Mouse (Mus musculus): ENCODE measurements around the gene Npnt. TPM values are rescaled to one million over a fixed set of nuclear protein-coding genes. Genes with fewer than 3 reads are reported as not detected.
A peak's percentile ranks its signal among the peaks of the same experiment; 100 is the strongest.

Npnt gene
- total RNA-seq (2014; fragmentation: Nextera tagmentation) (not detected in 2 replicates), total RNA-seq (2017) (not detected in 2 replicates)

- peak; percentile 40 for ATAC-seq (replicated peaks; ENCODE audit: low FRiP score, low TSS enrichment, poor library complexity, severe bottlenecking)
Measured at GRCm38 (mm10) chr3:132949791-132950528, at the start of gene Npnt. Gene Npnt, minus strand, starts transcription at chr3:132950291.

DNA sequence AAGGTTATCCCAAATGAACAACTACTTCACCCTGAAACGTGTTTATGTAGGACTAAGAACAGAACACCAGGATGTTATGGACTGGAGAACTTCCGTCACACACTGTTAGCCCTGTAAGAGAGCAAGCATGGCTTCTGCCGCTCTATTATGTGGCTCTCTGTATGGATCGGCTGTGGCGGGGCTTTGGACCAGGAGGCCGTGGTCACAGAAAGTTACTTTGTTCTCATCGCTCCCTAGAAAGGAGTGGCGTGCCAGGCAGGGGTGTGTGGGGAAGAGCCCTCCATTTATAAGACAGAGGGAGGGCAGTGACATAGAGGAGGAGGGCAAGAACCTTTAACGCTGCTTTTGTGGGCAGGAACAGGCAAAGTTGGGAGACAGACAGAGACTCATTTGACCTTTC, 46.2 kb upstream of the Npnt start:
- ATAC-seq (replicated peaks; ENCODE audit: low FRiP score, low TSS enrichment, poor library complexity, severe bottlenecking), result no peak

GRCm38 (mm10) chr3:132995904-132996267, 45.8 kb upstream of the Npnt start:
- no peak for ATAC-seq (replicated peaks; ENCODE audit: low FRiP score, low TSS enrichment, poor library complexity, severe bottlenecking)

DNA sequence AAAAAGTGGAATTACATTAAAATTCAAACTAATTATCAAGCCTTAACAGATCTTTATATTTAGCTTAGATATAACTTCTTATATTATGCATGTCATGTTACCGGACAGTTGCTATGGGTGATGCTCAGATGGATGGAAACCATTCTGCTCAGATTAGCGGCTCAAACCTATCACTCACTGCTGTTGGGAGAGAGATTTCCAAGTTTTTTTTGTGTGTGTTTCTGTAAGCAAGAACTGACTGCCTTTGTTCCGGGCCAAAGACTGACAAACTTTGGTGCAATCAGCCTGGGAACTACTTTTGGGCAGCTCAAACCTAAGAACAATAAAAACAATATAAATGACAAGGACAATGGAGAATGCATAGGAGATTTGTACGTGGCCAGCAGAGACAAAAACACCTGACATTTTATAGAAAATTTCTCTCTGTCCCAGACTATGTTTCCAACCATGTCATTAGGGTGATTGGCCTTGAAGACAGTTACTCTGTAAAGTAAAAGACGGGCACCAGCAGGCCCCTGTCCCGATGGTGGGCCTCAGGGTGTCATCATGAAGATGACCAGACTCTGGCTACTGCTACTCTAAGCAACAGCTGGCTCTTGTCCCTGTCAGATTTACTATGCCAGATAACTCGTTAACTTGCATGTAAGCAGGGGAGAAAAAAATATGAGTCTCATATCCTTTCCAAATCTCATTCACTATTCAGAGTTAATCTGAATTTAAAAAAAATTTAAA, 45.2 kb upstream of the Npnt start:
- ATAC-seq (replicated peaks; ENCODE audit: low FRiP score, low TSS enrichment, poor library complexity, severe bottlenecking), result no peak

- ATAC-seq (replicated peaks; ENCODE audit: low FRiP score, low TSS enrichment, poor library complexity, severe bottlenecking), result no peak
Measured at GRCm38 (mm10) chr3:132986188-132986587, 36.1 kb upstream of the Npnt start.

DNA sequence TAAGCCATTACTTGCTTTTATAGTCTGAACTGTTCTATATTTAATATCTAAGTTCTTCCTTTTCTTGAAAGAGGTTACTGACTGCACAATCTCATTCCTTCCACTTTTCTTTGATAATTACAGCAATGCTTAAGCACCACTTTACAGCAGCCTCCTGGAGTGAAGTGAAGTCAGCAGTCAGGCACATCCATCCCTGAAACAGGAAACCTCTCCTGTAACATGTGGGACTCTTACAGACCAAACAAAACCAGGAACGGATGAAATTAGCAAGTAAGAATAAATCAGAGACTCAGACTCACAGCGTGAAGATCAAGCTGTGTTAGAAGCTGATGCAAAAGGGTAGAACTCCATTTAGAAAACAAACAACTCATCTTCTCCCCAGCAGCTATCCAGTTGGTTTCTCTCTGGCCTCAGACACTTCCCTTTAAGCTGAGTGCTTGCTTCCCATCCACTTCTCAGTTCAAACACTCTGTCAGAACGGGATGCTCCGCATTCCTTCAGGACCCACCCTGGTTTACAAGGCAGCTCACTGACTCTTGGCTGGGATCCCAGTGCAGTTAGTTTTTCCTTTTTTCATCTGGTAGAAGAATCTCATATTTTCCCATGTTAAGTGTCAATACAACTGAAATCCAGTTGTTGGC, 33.9 kb upstream of the Npnt start:
- no peak for ATAC-seq (replicated peaks; ENCODE audit: low FRiP score, low TSS enrichment, poor library complexity, severe bottlenecking)

- ATAC-seq (replicated peaks; ENCODE audit: low FRiP score, low TSS enrichment, poor library complexity, severe bottlenecking), result no peak
Measured at GRCm38 (mm10) chr3:132981968-132982367, 31.9 kb upstream of the Npnt start.

DNA sequence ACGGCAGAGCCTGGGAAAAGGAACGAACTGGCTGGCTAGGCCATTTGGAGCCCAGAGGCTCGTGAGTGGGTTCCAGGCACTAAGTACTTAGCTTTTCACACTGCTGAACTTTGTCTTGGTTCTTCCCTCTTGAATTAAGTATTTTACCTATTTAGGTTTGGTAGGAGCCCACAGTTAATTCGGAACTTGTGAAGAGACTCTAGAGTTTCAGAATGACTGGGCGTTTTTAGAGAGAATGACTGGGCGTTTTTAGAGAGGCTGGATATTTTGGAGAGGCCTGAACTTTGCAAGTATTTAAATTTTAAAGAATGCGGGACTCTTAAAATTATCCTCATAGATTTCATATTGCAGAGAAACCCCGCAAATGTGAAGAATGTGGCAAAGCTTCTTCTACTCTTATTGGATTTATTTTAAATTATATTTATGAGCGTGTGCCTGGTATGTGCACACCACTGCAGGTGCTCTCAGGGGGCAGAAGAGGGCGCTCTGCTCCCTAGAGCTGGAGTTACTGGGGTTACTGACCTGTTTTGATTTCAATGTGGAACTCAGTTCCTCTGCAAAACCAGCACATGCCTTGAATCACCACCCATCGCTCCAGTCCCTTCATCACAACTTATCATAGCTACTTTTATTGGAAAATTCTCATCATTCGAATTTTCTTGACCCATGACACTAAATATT, 29.8 kb upstream of the Npnt start:
- ATAC-seq (replicated peaks; ENCODE audit: low FRiP score, low TSS enrichment, poor library complexity, severe bottlenecking), result no peak

DNA sequence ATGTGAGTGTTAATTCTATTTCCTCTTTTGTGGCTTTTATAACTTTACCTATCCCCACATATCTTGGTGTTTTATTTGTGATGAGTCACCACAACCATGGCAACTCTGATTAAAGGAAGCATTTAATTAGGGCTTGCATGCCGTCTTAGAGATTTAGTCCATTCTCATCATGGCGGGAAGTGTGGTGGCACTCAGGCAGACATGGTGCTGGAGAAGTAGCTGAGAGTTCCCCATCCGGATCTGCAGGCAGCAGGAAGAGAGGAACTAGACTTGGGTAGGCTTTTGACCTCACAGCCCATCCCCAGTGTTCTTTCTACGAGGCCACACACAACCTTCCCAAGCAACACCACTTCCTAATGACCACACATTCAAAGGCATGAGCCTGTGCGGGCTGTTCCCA, 16.2 kb upstream of the Npnt start:
- ATAC-seq (replicated peaks; ENCODE audit: low FRiP score, low TSS enrichment, poor library complexity, severe bottlenecking), result no peak

- ATAC-seq (replicated peaks; ENCODE audit: low FRiP score, low TSS enrichment, poor library complexity, severe bottlenecking), result no peak
Measured at GRCm38 (mm10) chr3:132964715-132965507, 14.8 kb upstream of the Npnt start.

GRCm38 (mm10) chr3:132962631-132963361, 12.7 kb upstream of the Npnt start:
- ATAC-seq (replicated peaks; ENCODE audit: low FRiP score, low TSS enrichment, poor library complexity, severe bottlenecking), result no peak

GRCm38 (mm10) chr3:132950529-132950880, 414 bp upstream of the Npnt start:
- no peak for ATAC-seq (replicated peaks; ENCODE audit: low FRiP score, low TSS enrichment, poor library complexity, severe bottlenecking)

GRCm38 (mm10) chr3:132949380-132949790, 706 bp downstream of the Npnt start:
- ATAC-seq (replicated peaks; ENCODE audit: low FRiP score, low TSS enrichment, poor library complexity, severe bottlenecking), result peak; percentile 48

GRCm38 (mm10) chr3:132948298-132948795, 1.7 kb downstream of the Npnt start:
- 0 out of 2 replicates have a peak, but pooled peaks have one; percentile 13 for ATAC-seq (replicated peaks; ENCODE audit: low FRiP score, low TSS enrichment, poor library complexity, severe bottlenecking)

GRCm38 (mm10) chr3:132946086-132946485, 4.0 kb downstream of the Npnt start:
- ATAC-seq (replicated peaks; ENCODE audit: low FRiP score, low TSS enrichment, poor library complexity, severe bottlenecking), result no peak

DNA sequence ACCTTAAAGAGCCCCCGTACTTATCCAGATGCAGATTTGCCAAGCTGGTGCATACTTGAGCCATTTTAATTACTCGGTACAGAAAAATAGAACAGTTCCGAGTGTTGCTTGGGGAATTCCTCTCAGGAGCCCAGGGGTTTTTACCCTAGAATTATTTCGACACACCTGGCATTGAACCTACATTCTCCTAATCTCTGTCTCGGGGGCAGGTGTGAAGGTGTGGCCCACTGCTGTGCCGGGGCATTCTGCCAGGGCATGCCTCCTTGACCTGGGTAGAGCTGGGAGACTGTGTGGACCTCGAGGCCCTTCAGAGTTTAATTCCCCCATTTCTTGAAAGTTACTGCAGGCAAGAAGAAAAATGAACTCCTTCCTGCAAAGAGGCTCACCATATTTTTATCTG, 4.4 kb downstream of the Npnt start:
- ATAC-seq (replicated peaks; ENCODE audit: low FRiP score, low TSS enrichment, poor library complexity, severe bottlenecking), result no peak

DNA sequence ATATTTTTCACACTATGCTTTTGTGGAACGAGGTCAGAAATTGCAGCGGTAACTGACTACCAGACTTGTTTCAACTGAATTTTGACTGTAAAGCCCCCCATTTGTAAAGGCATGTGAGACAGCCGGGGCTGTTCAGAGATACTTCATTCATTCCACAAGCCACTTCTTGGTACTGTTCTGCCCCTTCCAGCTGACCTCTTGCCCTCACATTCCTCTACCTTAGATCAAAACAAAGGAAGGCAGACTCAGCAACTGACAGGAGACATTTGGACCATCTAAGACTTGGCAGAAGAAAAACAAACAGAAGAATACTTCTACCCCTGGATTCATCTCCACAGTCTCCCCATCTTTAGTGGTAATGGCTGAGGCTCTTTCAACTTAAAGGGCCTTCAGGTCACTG, 5.5 kb downstream of the Npnt start:
- no peak for ATAC-seq (replicated peaks; ENCODE audit: low FRiP score, low TSS enrichment, poor library complexity, severe bottlenecking)

DNA sequence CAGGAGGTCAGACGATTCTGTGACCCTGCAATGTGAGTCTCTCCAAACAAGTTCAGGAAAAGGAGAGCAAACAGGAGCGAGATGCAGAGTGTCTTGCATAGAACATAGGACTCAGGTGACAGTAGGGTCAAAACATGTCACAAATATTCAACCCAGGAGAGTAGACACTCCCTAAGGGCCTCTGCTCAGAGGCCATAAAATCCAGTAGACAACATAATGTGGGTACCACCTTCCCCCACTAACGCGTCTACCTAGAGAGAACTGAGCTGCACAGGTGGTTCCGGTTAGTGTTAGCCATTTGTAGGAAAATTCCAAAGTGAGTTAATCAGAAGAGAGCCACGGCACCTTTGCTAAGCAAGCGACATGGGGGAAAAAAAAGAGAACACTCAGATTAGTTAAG, 5.9 kb downstream of the Npnt start:
- no peak for ATAC-seq (replicated peaks; ENCODE audit: low FRiP score, low TSS enrichment, poor library complexity, severe bottlenecking)

All from megakaryocyte-erythroid progenitor cell, adult 5-6 weeks (primary cell).